Mouse (Mus musculus) hindbrain, embryonic 14.5 days (tissue): ENCODE results near the gene Pex6. TPM values are rescaled to one million over a fixed set of nuclear protein-coding genes. Genes with fewer than 3 reads are reported as not detected.

Experiments used
- ATAC-seq: fragments of 200-750 bp; cut with Nextera tagmentation; 2 replicates; pipeline ENCODE4 v1.8.0; 2017; ENCODE audit warnings: moderate number of reproducible peaks, mild to moderate bottlenecking, moderate TSS enrichment, moderate library complexity; ENCODE audit not compliant: low FRiP score
- DNase-seq: peaks from one replicate; pipeline ENCODE4 v3.0.0-alpha.2; 2015; ENCODE audit warnings: low spot score
- H3K27ac ChIP-seq: fragments of 300-500 bp; sonication (generic); 2 replicates; pipeline ENCODE4 v1.5.1; 2014; ENCODE audit warnings: mild to moderate bottlenecking, moderate library complexity
- H3K27me3 ChIP-seq: fragments of 300-500 bp; sonication (generic); 2 replicates; pipeline ENCODE4 v1.6.1; 2014; ENCODE audit warnings: mild to moderate bottlenecking, low read length, mixed read lengths; ENCODE audit not compliant: control insufficient read depth, insufficient read depth
- H3K36me3 ChIP-seq: fragments of 300-500 bp; sonication (generic); replicated peaks from 2 replicates; pipeline ENCODE4 v1.6.1; 2014; ENCODE audit not compliant: control insufficient read depth, insufficient read depth
- H3K4me1 ChIP-seq: fragments of 300-500 bp; sonication (generic); replicated peaks from 2 replicates; pipeline ENCODE4 v1.6.1; 2014; ENCODE audit warnings: antibody characterized with exemption, low read length, mixed read lengths; ENCODE audit not compliant: control insufficient read depth, insufficient read depth
- H3K4me2 ChIP-seq: fragments of 300-500 bp; sonication (generic); replicated peaks from 2 replicates; pipeline ENCODE4 v1.6.1; 2014; ENCODE audit warnings: mild to moderate bottlenecking, moderate library complexity
- H3K4me3 ChIP-seq: fragments of 300-500 bp; sonication (generic); replicated peaks from 2 replicates; pipeline ENCODE4 v1.5.1; 2014; ENCODE audit warnings: mild to moderate bottlenecking, low read length
- H3K9ac ChIP-seq: fragments of 300-500 bp; sonication (generic); 2 replicates; pipeline ENCODE4 v1.6.1; 2014
- H3K9me3 ChIP-seq: fragments of 300-500 bp; sonication (generic); 2 replicates; pipeline ENCODE4 v1.6.1; 2016; ENCODE audit warnings: low read length; ENCODE audit not compliant: control insufficient read depth
- WGBS: fragments of 180-500 bp; shearing (Covaris S2); extraction: QIAGEN DNeasy Blood & Tissue Kit; methylation state at CpG from one replicate; pipeline ENCODE4 v1.1.7; 2014; 5-methylcytosine and 5-hydroxymethylcytosine counted together
- polyA plus RNA-seq: library from polyadenylated mRNA; unstranded; fragments of >200 nt; fragmentation: Nextera tagmentation; extraction: Ambion mirVana; gene quantifications from 2 replicates; pipeline ENCODE4 v1.2.1, GENCODE M21; 2014

The Pex6 gene
- polyA plus RNA-seq, 1 experiment from 2014 or later = 24.4 TPM

DNA sequence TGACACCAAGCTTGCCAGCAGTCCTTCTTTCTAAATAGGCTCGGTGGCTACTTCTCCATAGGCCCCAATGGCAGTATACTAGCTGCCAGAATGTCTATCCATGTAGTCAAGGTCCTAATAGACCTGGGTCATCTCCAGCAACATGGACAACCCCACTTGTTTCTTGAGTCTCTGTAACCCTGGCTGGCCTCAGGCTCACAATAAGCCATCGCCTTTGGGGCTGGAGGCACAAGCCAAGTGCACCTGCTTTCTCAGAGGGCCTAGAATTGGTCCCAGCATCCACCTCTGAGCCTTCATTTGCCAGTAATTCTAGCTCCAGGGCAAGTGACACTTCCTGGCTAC is 62.8 kb downstream of the Pex6 start:
- WGBS = 35% methylated on average over 2 of the region's 2 CpGs
- H3K4me2 ChIP-seq = peak overlapping the region; percentile 97; the same call in 1 of the 2 replicates
- peaks cover 19% of the 10 kb centered on the region for H3K4me1 ChIP-seq
- no peak for DNase-seq
- no peak overlapping the region for H3K27ac ChIP-seq
- H3K4me3 ChIP-seq = no peak overlapping the region
- peaks cover 51% of the 10 kb centered on the region for H3K36me3 ChIP-seq
- no peak overlapping the region for H3K9ac ChIP-seq
- no peaks in the 10 kb centered on the region for H3K27me3 ChIP-seq
- ATAC-seq = no peak
- no peaks in the 10 kb centered on the region for H3K9me3 ChIP-seq

GRCm38 (mm10) chr17:46775070-46775469 is 63.8 kb downstream of the Pex6 start:
- Histone ChIP-seq H3K4me2 (no peak overlapping the region), H3K36me3 (peaks cover 60% of the 10 kb centered on the region), H3K9ac (no peak overlapping the region), H3K27ac (no peak overlapping the region), H3K4me3 (no peak overlapping the region), H3K27me3 (no peaks in the 10 kb centered on the region), H3K4me1 (peaks cover 19% of the 10 kb centered on the region), H3K9me3 (no peaks in the 10 kb centered on the region)
- ATAC-seq (no peak), DNase-seq (no peak)
- WGBS = 95% methylated on average over 9 of the region's 9 CpGs

Other genes with a start within 250 kb of the Pex6 start
- 6.5 and 7.7 TPM in 2 replicates for gene Ttbk1, start 223.8 kb upstream of the Pex6 start, polyA plus RNA-seq
- 16.0 and 16.6 TPM in 2 replicates for gene Dnph1, start 214.8 kb upstream of the Pex6 start, polyA plus RNA-seq
- gene Cul9, start 165.1 kb upstream of the Pex6 start, polyA plus RNA-seq = 14.6 and 14.7 TPM in 2 replicates
- gene Srf, start 155.3 kb upstream of the Pex6 start, polyA plus RNA-seq = 5.2 and 6.5 TPM in 2 replicates
- gene Ptk7, start 82.0 kb upstream of the Pex6 start, polyA plus RNA-seq = 19.2 and 20.6 TPM in 2 replicates
- 26.2 and 30.5 TPM in 2 replicates for gene Klc4, start 65.4 kb upstream of the Pex6 start, polyA plus RNA-seq
- gene Mrpl2, start 65.2 kb upstream of the Pex6 start, polyA plus RNA-seq = 66.5 and 71.2 TPM in 2 replicates
- gene Cul7, start 61.1 kb upstream of the Pex6 start, polyA plus RNA-seq = 29.7 and 30.2 TPM in 2 replicates
- gene Rrp36, start 37.1 kb upstream of the Pex6 start, polyA plus RNA-seq = 41.6 and 44.7 TPM in 2 replicates
- 279 and 280 TPM in 2 replicates for gene Mea1, start 32.7 kb upstream of the Pex6 start, polyA plus RNA-seq
- 154 and 155 TPM in 2 replicates for gene Klhdc3, start 30.5 kb upstream of the Pex6 start, polyA plus RNA-seq
- gene Ppp2r5d, start 6.4 kb upstream of the Pex6 start, polyA plus RNA-seq = 78.2 and 92.8 TPM in 2 replicates
- gene Gnmt, start 17.7 kb downstream of the Pex6 start, polyA plus RNA-seq = 0.88 and 1.1 TPM in 2 replicates
- 60.0 and 60.4 TPM in 2 replicates for gene Cnpy3, start 40.8 kb downstream of the Pex6 start, polyA plus RNA-seq
- 0.21 and 0.35 TPM in 2 replicates for gene Ptcra, start 52.2 kb downstream of the Pex6 start, polyA plus RNA-seq
- gene 2310039H08Rik, start 61.2 kb downstream of the Pex6 start, polyA plus RNA-seq = 54.1 and 68.5 TPM in 2 replicates
- 73.8 and 81.9 TPM in 2 replicates for gene Rpl7l1, start 71.2 kb downstream of the Pex6 start, polyA plus RNA-seq
- 9.8 and 11.7 TPM in 2 replicates for gene Bicral, start 147.0 kb downstream of the Pex6 start, polyA plus RNA-seq
- 54.7 and 61.6 TPM in 2 replicates for gene Tbcc, start 179.2 kb downstream of the Pex6 start, polyA plus RNA-seq
- gene Prph2, start 199.0 kb downstream of the Pex6 start, polyA plus RNA-seq = not detected in 2 replicates